Mouse (Mus musculus): ENCODE measurements around the gene 2210016F16Rik. TPM values are rescaled to one million over a fixed set of nuclear protein-coding genes. Genes with fewer than 3 reads are reported as not detected.

2210016F16Rik gene
- polyA plus RNA-seq, 1 experiment: 3.4 TPM

DNA sequence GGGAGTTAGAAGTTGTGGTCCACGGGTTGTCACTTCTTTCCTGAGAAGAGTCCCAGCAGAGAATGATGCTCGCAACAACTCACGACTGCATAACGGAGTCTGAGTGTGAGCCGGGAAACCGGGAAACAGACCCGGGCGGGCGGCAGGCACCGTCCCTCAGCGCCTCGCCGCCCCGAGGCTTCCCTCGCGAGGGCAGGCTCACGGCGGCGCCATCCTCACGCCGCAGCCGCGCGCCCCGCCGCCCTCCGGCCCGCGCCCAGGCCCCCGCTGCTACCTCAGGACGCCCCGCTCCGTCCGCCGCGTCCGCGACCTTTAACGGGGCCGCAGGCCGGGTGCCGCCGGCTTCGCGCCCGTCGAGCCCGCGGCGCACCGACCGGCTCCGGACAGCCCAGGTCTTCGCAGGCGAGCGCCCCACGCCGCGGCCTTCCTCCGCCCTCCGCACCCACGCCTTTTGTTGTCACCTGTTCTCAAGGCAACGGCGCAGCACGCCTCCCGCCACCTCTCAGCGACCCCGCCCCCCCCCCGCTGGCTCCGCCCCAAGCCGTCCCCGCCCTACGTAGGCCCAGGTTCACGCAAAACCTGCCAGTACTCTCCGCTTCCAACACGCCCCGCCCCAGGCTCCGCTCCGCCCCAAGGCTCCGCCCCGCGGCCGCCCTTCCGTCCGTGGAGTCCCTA is 26.3 kb downstream of the 2210016F16Rik start, which contains the start of gene Kif27:
TSS of gene Kif27 (minus strand) at position 494 of the 675 bp plus-strand sequence.
- H3K27me3 ChIP-seq (ENCODE audit: control insufficient read depth, insufficient read depth, low read length): no peaks in the 10 kb centered on the region
- H3K4me3 ChIP-seq (ENCODE audit: control insufficient read depth, low read depth, low read length): peak within 1 kb of the TSS; percentile 98
- peak within 1 kb of the TSS; percentile 96 for H3K27ac ChIP-seq (ENCODE audit: control insufficient read depth, insufficient read depth, low read depth, low read length)
- peak; percentile 71 for TF ChIP-seq POLR2A (IDR thresholded peaks at IDR 0.05; ENCODE audit: control insufficient read depth, low read depth, low read length)
- TF ChIP-seq CTCF (IDR thresholded peaks at IDR 0.05; ENCODE audit: control insufficient read depth, insufficient read depth, insufficient replicate concordance, low read depth, low read length): no peak
- H3K36me3 ChIP-seq (ENCODE audit: control insufficient read depth, insufficient read depth, low read length): no peaks in the 10 kb centered on the region
- peaks cover 3% of the 10 kb centered on the region; the same call in 1 of the 2 replicates for H3K4me1 ChIP-seq (ENCODE audit: control insufficient read depth, insufficient read depth, low read length)

DNA sequence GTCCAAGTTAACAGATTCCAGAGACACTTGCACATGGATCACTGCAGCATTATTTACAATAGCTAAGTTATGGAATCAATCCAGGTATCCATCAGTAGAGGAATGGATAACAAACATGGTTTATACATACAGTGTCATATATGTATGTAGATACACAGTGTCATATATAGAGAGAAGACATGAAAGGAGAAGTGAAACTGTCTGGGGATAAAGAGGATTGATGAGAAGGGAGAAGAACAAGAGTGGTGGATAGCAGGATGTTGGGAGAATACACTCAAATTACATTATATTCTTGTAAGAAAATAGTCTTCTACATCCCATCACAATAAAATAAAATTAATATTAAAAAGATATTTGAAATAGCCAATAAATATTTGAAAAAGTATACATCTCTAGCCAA is 32.0 kb downstream of the 2210016F16Rik start:
- H3K27me3 ChIP-seq (ENCODE audit: control insufficient read depth, insufficient read depth, low read length): no peaks in the 10 kb centered on the region
- no peak for TF ChIP-seq CTCF (IDR thresholded peaks at IDR 0.05; ENCODE audit: control insufficient read depth, insufficient read depth, insufficient replicate concordance, low read depth, low read length)
- H3K4me1 ChIP-seq (ENCODE audit: control insufficient read depth, insufficient read depth, low read length): peaks cover 3% of the 10 kb centered on the region; the same call in 1 of the 2 replicates
- H3K4me3 ChIP-seq (ENCODE audit: control insufficient read depth, low read depth, low read length): no peak overlapping the region
- H3K36me3 ChIP-seq (ENCODE audit: control insufficient read depth, insufficient read depth, low read length): no peaks in the 10 kb centered on the region; the same call in 1 of the 2 replicates
- H3K27ac ChIP-seq (ENCODE audit: control insufficient read depth, insufficient read depth, low read depth, low read length): no peak overlapping the region

DNA sequence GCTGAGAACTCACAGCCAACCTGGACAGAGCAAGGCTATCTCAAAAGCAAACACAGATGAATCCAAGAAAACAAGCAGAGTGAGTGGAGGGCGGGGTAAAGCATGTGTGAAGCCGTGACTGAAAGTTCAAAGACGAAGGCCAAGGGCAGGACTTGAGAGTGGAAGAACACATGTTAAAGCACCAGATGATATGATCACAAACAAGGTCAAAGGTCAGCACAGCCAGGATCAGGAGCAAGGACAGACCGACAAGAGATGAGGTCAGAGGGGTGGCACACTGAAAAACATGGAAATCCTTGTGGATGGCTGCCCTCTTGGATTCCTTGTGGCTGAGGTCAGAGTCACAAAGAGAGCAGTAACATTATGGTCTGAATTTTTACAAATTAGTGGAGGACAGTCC is 34.4 kb downstream of the 2210016F16Rik start:
- TF ChIP-seq POLR2A (IDR thresholded peaks at IDR 0.05; ENCODE audit: control insufficient read depth, low read depth, low read length): no peak
- no peak for TF ChIP-seq CTCF (IDR thresholded peaks at IDR 0.05; ENCODE audit: control insufficient read depth, insufficient read depth, insufficient replicate concordance, low read depth, low read length)
- Histone ChIP-seq H3K27me3 (ENCODE audit: control insufficient read depth, insufficient read depth, low read length) (no peaks in the 10 kb centered on the region), H3K36me3 (ENCODE audit: control insufficient read depth, insufficient read depth, low read length) (no peaks in the 10 kb centered on the region; the same call in 1 of the 2 replicates), H3K4me1 (ENCODE audit: control insufficient read depth, insufficient read depth, low read length) (no peaks in the 10 kb centered on the region), H3K4me3 (ENCODE audit: control insufficient read depth, low read depth, low read length) (no peak overlapping the region), H3K27ac (ENCODE audit: control insufficient read depth, insufficient read depth, low read depth, low read length) (no peak overlapping the region)

DNA sequence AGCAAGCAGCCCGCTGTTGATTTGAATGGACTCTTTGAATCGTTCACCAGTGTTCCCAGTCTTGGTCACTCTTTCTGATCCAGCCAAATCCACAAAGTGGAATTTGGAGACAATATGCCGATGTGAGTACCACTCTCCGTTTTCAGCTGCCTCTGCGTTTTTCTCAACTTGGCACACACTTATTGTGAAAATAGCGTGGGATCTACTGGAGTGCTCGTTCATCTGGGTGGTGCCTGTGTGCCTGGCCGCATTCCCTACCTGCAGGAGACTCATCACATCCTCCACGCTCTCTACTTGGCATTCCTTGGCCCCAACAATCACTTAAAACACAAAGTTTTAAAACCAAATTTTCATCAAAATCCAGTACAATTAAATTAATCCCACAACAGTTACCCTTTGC is 40.5 kb downstream of the 2210016F16Rik start:
- Histone ChIP-seq H3K27ac (ENCODE audit: control insufficient read depth, insufficient read depth, low read depth, low read length) (no peak overlapping the region), H3K27me3 (ENCODE audit: control insufficient read depth, insufficient read depth, low read length) (no peaks in the 10 kb centered on the region), H3K4me3 (ENCODE audit: control insufficient read depth, low read depth, low read length) (no peak overlapping the region), H3K36me3 (ENCODE audit: control insufficient read depth, insufficient read depth, low read length) (no peaks in the 10 kb centered on the region), H3K4me1 (ENCODE audit: control insufficient read depth, insufficient read depth, low read length) (no peaks in the 10 kb centered on the region)
- no peak for TF ChIP-seq CTCF (IDR thresholded peaks at IDR 0.05; ENCODE audit: control insufficient read depth, insufficient read depth, insufficient replicate concordance, low read depth, low read length)
- TF ChIP-seq POLR2A (IDR thresholded peaks at IDR 0.05; ENCODE audit: control insufficient read depth, low read depth, low read length): no peak

DNA sequence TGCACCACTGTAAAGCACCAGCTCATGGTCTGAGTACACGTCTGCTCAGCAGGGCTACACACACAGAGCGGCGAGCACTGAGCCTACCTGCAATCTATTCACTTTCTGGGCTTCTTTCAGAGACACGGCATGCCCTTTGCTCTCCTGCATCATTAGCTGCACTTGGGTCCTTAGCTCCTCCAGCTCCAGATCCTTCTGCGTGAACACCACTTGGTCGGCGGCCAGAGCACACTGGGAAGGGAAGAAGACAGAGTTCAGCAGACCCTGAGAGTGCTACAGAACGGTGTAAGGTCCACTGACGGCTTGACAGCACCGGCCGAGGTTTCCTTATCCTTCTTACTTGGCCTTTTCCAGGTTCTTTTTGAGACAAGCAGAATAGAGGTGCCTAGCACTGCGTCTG is 47.6 kb downstream of the 2210016F16Rik start:
- no peaks in the 10 kb centered on the region for H3K27me3 ChIP-seq (ENCODE audit: control insufficient read depth, insufficient read depth, low read length)
- no peak overlapping the region for H3K4me3 ChIP-seq (ENCODE audit: control insufficient read depth, low read depth, low read length)
- H3K36me3 ChIP-seq (ENCODE audit: control insufficient read depth, insufficient read depth, low read length): peaks cover 1% of the 10 kb centered on the region; the same call in 1 of the 2 replicates
- TF ChIP-seq CTCF (IDR thresholded peaks at IDR 0.05; ENCODE audit: control insufficient read depth, insufficient read depth, insufficient replicate concordance, low read depth, low read length) (no peak), POLR2A (IDR thresholded peaks at IDR 0.05; ENCODE audit: control insufficient read depth, low read depth, low read length) (no peak)
- H3K27ac ChIP-seq (ENCODE audit: control insufficient read depth, insufficient read depth, low read depth, low read length): no peak overlapping the region
- H3K4me1 ChIP-seq (ENCODE audit: control insufficient read depth, insufficient read depth, low read length): no peaks in the 10 kb centered on the region

DNA sequence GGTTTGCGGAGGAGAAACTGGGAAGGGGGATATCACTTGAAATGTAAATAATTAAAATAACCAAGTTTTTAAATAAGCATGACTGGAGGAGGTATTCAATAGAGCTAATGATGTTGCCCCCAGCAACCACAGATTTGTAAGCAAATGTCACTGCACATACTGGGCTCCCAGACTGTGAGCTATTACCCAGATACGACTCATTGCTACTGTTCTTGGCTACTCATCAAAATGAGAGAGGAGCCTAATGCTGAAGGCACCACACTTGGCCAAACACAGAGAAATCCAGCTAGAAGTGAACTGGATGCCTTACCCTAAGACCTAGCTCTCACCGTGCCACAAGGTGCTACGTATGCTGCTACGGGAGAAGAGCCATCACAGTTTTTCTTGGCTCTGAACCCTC is 50.9 kb downstream of the 2210016F16Rik start:
- Histone ChIP-seq H3K36me3 (ENCODE audit: control insufficient read depth, insufficient read depth, low read length) (peaks cover 1% of the 10 kb centered on the region; the same call in 1 of the 2 replicates), H3K4me1 (ENCODE audit: control insufficient read depth, insufficient read depth, low read length) (no peaks in the 10 kb centered on the region), H3K27ac (ENCODE audit: control insufficient read depth, insufficient read depth, low read depth, low read length) (no peak overlapping the region), H3K4me3 (ENCODE audit: control insufficient read depth, low read depth, low read length) (no peak overlapping the region), H3K27me3 (ENCODE audit: control insufficient read depth, insufficient read depth, low read length) (no peaks in the 10 kb centered on the region)
- TF ChIP-seq CTCF (IDR thresholded peaks at IDR 0.05; ENCODE audit: control insufficient read depth, insufficient read depth, insufficient replicate concordance, low read depth, low read length): no peak

Other genes with a start within 250 kb of the 2210016F16Rik start
- gene Idnk, start 227.6 kb downstream of the 2210016F16Rik start, polyA plus RNA-seq (2012; rRNA removed): 6.0 and 6.7 TPM in 2 replicates
- 95.2 and 117 TPM in 2 replicates for gene Ubqln1, start 169.6 kb downstream of the 2210016F16Rik start, polyA plus RNA-seq (2012; rRNA removed)
- gene Gkap1, start 109.5 kb downstream of the 2210016F16Rik start, polyA plus RNA-seq (2012; rRNA removed): 195 and 220 TPM in 2 replicates
- gene Kif27, start 26.1 kb downstream of the 2210016F16Rik start, polyA plus RNA-seq (2012; rRNA removed): 57.6 and 60.5 TPM in 2 replicates
- 32.2 and 37.1 TPM in 2 replicates for gene Rmi1, start 17.0 kb upstream of the 2210016F16Rik start, polyA plus RNA-seq (2012; rRNA removed)
- gene Hnrnpk, start 18.1 kb upstream of the 2210016F16Rik start, polyA plus RNA-seq (2012; rRNA removed): 185 and 215 TPM in 2 replicates
- gene Slc28a3, start 225.7 kb upstream of the 2210016F16Rik start, polyA plus RNA-seq (2012; rRNA removed): 1.5 and 2.0 TPM in 2 replicates